Mouse (Mus musculus) lung, embryonic 14.5 days (tissue): ENCODE measurements around the gene Ctdnep1. TPM values are rescaled to one million over a fixed set of nuclear protein-coding genes. Genes with fewer than 3 reads are reported as not detected.

Experiments used
- ATAC-seq: fragments of 200-750 bp; cut with Nextera tagmentation; 2 replicates; pipeline ENCODE4 v1.8.0; 2017; ENCODE audit warnings: mild to moderate bottlenecking, moderate TSS enrichment, moderate library complexity; ENCODE audit not compliant: insufficient read depth
- DNase-seq: peaks from one replicate; pipeline ENCODE4 v3.0.0-alpha.2; 2015
- H3K27ac ChIP-seq: fragments of 300-500 bp; sonication (generic); 2 replicates; pipeline ENCODE4 v1.5.1; 2014; ENCODE audit warnings: low read depth, mild to moderate bottlenecking, moderate library complexity
- H3K27me3 ChIP-seq: fragments of 300-500 bp; sonication (generic); 2 replicates; pipeline ENCODE4 v1.6.1; 2014; ENCODE audit warnings: low read length, control low read depth; ENCODE audit not compliant: insufficient read depth
- H3K36me3 ChIP-seq: fragments of 300-500 bp; sonication (generic); 2 replicates; pipeline ENCODE4 v1.6.1; 2014; ENCODE audit warnings: control low read depth; ENCODE audit not compliant: insufficient read depth
- H3K4me1 ChIP-seq: fragments of 300-500 bp; sonication (generic); 2 replicates; pipeline ENCODE4 v1.6.1; 2014; ENCODE audit warnings: antibody characterized with exemption, control low read depth; ENCODE audit not compliant: insufficient read depth
- H3K4me2 ChIP-seq: fragments of 300-500 bp; sonication (generic); 2 replicates; pipeline ENCODE4 v1.6.1; 2014; ENCODE audit warnings: mild to moderate bottlenecking
- H3K4me3 ChIP-seq: fragments of 300-500 bp; sonication (generic); 2 replicates; pipeline ENCODE4 v1.5.1; 2014; ENCODE audit warnings: low read depth, low read length
- H3K9ac ChIP-seq: fragments of 300-500 bp; sonication (generic); 2 replicates; pipeline ENCODE4 v1.6.1; 2014
- H3K9me3 ChIP-seq: fragments of 300-500 bp; sonication (generic); 2 replicates; pipeline ENCODE4 v1.6.1; 2016; ENCODE audit warnings: low read depth, low read length, control low read depth
- CTCF ChIP-seq: IDR thresholded peaks from 2 replicates; pipeline ENCODE4 v1.5.1; 2016; ENCODE audit warnings: antibody characterized with exemption, low read depth
- WGBS: fragments of 180-500 bp; shearing (Covaris S2); extraction: QIAGEN DNeasy Blood & Tissue Kit; methylation state at CpG from one replicate; pipeline ENCODE4 v1.1.7; 2014; 5-methylcytosine and 5-hydroxymethylcytosine counted together
- polyA plus RNA-seq: library from polyadenylated mRNA; unstranded; fragments of >200 nt; fragmentation: Nextera tagmentation; extraction: Ambion mirVana; gene quantifications from 2 replicates; pipeline ENCODE4 v1.2.1, GENCODE M21; 2014

Ctdnep1 gene
- polyA plus RNA-seq, 1 experiment from 2014 or later = 28.3 TPM

DNA sequence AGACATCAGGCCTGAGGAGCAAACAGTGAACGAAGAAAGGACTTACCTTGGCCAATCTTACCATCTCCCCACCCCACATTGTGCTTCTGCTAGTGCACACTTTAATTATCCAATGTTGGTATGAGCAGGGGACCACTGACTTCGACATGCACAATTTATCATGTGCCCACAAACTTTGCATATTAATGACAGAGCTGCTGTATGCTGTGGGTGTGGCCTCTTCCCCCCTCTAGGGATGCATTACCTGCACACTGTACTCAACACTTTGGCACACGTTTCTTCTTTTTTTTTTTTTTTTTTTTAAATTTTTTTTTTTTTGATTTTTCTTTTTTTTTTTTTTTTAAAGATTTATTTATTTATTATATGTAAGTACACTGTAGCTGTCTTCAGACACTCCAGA is 10.2 kb upstream of the Ctdnep1 start:
- H3K4me3 ChIP-seq = no peak overlapping the region
- no peak overlapping the region for H3K27ac ChIP-seq
- ATAC-seq = no peak
- no peak overlapping the region for H3K4me2 ChIP-seq
- no peaks in the 10 kb centered on the region for H3K9me3 ChIP-seq
- no peak overlapping the region for H3K9ac ChIP-seq
- peaks cover 69% of the 10 kb centered on the region for H3K36me3 ChIP-seq
- no peak for TF ChIP-seq CTCF
- DNase-seq = no peak
- peaks cover 19% of the 10 kb centered on the region for H3K27me3 ChIP-seq
- no peaks in the 10 kb centered on the region for H3K4me1 ChIP-seq
- 68% methylated on average over 3 of the region's 3 CpGs for WGBS

DNA sequence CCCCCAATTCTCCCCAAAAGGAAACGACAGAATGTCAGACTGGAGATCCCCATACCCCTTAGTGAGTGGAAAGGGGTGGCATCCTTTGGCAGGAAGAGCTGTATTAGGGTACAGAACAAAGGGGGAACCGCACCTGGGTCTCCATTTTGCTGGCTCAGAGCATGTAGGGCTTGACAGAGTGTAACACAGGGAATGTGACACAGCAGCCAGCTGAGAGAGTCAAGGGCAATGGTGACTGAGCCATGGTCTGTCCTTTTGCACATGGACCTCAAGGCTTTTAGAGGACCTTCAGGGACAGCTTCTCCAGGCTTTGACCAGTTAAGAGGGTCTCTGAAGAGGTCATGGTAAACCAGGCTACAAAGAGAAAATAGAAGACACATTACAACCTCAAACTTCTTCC is 6.0 kb upstream of the Ctdnep1 start:
- Histone ChIP-seq H3K4me1 (no peaks in the 10 kb centered on the region), H3K27ac (no peak overlapping the region), H3K4me3 (no peak overlapping the region), H3K9ac (no peak overlapping the region), H3K36me3 (peaks cover 75% of the 10 kb centered on the region), H3K27me3 (no peaks in the 10 kb centered on the region), H3K9me3 (no peaks in the 10 kb centered on the region), H3K4me2 (no peak overlapping the region)
- TF ChIP-seq CTCF = no peak
- ATAC-seq (no peak), DNase-seq (no peak)
- 94% methylated on average over 2 of the region's 2 CpGs for WGBS

DNA sequence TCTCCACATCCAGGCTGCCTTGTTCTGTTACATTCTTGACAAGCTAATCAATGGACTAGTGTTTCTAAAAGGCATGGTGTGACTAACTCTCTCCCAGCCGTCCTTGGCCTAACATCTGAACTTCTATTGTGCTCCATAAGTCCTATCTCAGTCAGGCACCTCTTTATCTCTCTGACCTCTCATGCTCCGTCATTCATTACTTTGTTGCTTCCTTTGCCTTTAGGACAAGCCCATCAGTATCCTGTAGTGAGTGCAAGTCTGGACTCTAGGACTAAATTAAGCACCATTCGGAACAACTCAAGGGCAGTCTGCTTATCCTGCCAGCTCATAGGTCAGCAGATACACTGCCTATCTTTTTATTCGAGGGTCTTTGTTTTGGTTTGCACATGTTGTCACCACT is 4.7 kb upstream of the Ctdnep1 start:
- TF ChIP-seq CTCF = no peak
- Histone ChIP-seq H3K36me3 (peaks cover 68% of the 10 kb centered on the region), H3K27ac (no peak overlapping the region), H3K9ac (no peak overlapping the region), H3K4me3 (no peak overlapping the region), H3K27me3 (no peaks in the 10 kb centered on the region), H3K4me1 (no peaks in the 10 kb centered on the region), H3K9me3 (no peaks in the 10 kb centered on the region), H3K4me2 (no peak overlapping the region)
- no peak for ATAC-seq
- DNase-seq = no peak
- WGBS = 80% methylated on average over 4 of the region's 4 CpGs

DNA sequence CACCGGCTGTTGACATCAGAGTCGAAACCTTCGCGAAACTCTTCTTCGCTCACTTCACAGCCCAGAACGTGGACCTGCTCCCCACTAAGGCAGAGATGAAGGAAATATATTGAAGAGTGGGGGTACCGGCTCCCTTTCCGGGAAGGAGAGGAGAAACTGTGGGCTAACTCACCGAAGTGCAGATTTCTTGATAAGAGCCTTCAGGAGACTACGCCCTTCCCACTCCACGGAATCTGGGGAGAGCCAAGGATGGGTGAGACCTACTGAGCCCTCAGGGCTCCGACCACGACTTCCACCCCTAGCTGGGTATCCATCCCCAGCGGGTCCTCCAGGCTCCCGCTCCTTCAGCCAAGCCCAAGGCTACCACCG is 1.1 kb upstream of the Ctdnep1 start:
- DNase-seq (no peak), ATAC-seq (no peak)
- Histone ChIP-seq H3K9me3 (no peaks in the 10 kb centered on the region), H3K27ac (peak overlapping the region; percentile 98), H3K27me3 (no peaks in the 10 kb centered on the region), H3K4me2 (peak overlapping the region; percentile 67), H3K4me1 (peaks cover 11% of the 10 kb centered on the region; the same call in 1 of the 2 replicates), H3K36me3 (peaks cover 46% of the 10 kb centered on the region), H3K4me3 (peak overlapping the region; percentile 100), H3K9ac (peak overlapping the region; percentile 68)
- WGBS = 2% methylated on average over 16 of the region's 16 CpGs
- TF ChIP-seq CTCF = no peak

DNA sequence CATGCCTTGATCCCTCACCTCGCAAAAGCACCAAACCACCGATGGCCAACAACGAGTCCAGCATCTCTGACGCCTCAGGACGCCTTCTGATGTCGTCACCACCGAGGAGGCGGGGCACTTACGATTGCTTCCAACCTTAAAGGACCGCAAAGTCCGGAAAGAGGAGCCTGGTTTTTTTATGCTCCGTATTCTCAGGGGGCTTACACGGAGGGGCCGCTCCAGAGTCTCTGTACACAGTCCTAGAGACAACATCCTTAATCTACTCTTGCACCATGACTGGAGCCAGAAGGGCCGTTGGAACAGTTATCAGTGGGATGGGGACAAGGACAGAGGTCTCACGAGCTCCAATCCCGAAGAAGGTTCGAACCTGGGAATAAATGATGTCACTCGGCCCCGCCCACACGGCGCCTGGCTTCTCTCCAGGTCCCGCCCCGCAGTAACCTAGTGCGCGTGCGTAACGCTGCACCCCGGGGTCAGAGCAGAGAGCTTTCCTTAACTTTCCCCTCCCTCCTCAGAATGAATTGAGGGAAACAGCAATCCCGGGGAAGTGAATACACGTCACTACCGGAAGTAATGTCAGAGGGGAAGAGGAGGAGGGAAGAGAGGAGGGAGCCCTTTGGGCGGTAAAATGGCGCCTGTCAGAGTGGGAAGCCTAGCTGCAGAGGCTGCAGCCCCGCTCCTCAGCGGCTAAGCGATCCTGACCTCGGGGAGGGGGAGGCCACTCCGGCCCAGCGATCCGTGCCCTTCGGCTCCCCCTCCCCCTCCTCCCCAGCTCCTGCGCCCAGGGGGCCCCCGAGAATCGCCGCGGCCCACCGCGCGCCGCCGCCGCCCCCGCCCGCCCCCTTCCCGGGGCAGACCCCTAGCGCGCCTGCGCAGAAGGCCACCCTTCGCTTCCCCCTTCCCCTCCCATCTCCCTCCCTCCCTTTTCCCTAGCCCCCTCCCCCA is 488 bp upstream of the Ctdnep1 start:
- WGBS = under 1% methylated on average over 32 of the region's 60 CpGs
- TF ChIP-seq CTCF = no peak

DNA sequence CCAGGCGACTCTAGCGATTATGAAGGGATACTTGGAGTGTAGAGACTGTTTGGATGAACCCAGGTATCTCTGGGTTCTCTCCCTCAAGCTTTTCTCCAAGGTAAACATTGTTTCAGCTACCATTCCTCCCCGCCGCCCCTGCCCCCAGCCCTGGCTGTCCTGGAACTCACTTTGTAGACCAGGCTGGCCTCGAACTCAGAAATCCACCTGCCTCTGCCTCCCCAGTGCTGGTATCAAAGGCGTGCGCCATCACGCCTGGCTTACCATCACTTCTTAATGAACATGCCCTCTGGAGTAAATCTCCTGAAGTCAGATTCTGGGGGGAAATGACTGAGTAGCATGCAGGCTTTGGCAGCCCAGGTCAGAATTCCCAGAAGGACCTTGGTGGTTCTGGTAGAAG is 1.3 kb downstream of the Ctdnep1 start, which contains the start of gene Elp5:
TSS of gene Elp5 (minus strand) at position 293 of the 400 bp plus-strand sequence.
- H3K27ac ChIP-seq = peak within 1 kb of the TSS; percentile 98
- H3K4me3 ChIP-seq = peak within 1 kb of the TSS; percentile 100
- peak within 1 kb of the TSS; percentile 98 for H3K9ac ChIP-seq
- no peak for ATAC-seq
- no peaks in the 10 kb centered on the region for H3K27me3 ChIP-seq
- no peak for TF ChIP-seq CTCF
- no peak for DNase-seq
- H3K9me3 ChIP-seq = no peaks in the 10 kb centered on the region
- WGBS = 45% methylated on average over 8 of the region's 8 CpGs
- peaks cover 11% of the 10 kb centered on the region; the same call in 1 of the 2 replicates for H3K4me1 ChIP-seq
- H3K4me2 ChIP-seq = peak within 1 kb of the TSS; percentile 67
- H3K36me3 ChIP-seq = peaks cover 47% of the 10 kb centered on the region

More for the DNA sequence above, 488 bp upstream of the Ctdnep1 start:
- Histone ChIP-seq H3K9ac (peak overlapping the region; percentile 98), H3K9me3 (no peaks in the 10 kb centered on the region), H3K4me3 (peak overlapping the region; percentile 100), H3K36me3 (peaks cover 46% of the 10 kb centered on the region), H3K27ac (peak overlapping the region; percentile 98), H3K27me3 (no peaks in the 10 kb centered on the region), H3K4me1 (peaks cover 11% of the 10 kb centered on the region; the same call in 1 of the 2 replicates), H3K4me2 (peak overlapping the region; percentile 67)
- ATAC-seq (peak; percentile 90), DNase-seq (peak; percentile 100)

DNA sequence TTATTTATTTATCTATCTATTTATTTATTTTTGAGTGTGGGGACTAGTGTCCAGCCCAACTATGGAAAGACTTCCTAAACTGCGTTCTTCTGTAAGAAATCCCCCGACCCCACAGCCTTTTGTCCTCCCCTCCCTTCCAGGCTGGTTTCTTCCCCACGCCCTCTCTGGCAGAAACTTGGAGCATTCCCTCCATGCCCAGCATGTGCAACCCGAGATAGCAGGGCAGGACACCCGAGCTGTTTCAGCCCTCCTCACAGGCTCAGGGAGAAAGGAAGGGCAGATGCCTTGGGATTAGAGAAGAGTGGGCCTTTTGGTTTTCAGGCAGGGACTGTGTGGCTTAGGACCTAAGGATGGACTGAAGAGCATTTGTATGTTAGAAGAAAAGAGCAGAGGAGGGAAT is 1.9 kb downstream of the Ctdnep1 start:
- no peak for ATAC-seq
- no peak for DNase-seq
- no peak overlapping the region for H3K27ac ChIP-seq

More for the DNA sequence above, 1.9 kb downstream of the Ctdnep1 start:
- Histone ChIP-seq H3K9me3 (no peaks in the 10 kb centered on the region), H3K4me2 (peak overlapping the region; percentile 67), H3K9ac (peak overlapping the region; percentile 98), H3K4me1 (peaks cover 11% of the 10 kb centered on the region; the same call in 1 of the 2 replicates), H3K36me3 (peaks cover 49% of the 10 kb centered on the region), H3K4me3 (peak overlapping the region; percentile 100), H3K27me3 (no peaks in the 10 kb centered on the region)
- 20% methylated on average over 5 of the region's 5 CpGs for WGBS
- no peak for TF ChIP-seq CTCF
